Mouse (Mus musculus): Measurements from ENCODE around the gene Foxf2. TPM values are rescaled to one million over a fixed set of nuclear protein-coding genes. Genes with fewer than 3 reads are reported as not detected.

Gene Foxf2
- 10 to 100 TPM in 1 of 2 experiments, 1 to 10 TPM in 1; 8.2 to 10.2 TPM for total RNA-seq (2021)

GRCm38 (mm10) chr13:31625333-31626101, at the start of gene Foxf2:
Gene Foxf2 (plus strand): TSS chr13:31625816.
- intact Hi-C loops (cut with DNase I) = loop anchor here (10.0 kb wide), 1 partner anchor 179 kb away; the partner anchor contains the start of gene Foxc1
- DNase-seq (ENCODE audit: extremely low spot score in 1 of 2, low spot score in 2 of 2) = peak in 1 of 2 experiments; percentile 82

- intact Hi-C loops (cut with DNase I) = no loop called here
- no peak for DNase-seq (ENCODE audit: extremely low spot score in 1 of 2, low spot score in 2 of 2)
These were observed 48.9 kb upstream of the Foxf2 start for GRCm38 (mm10) chr13:31576696-31577095.

GRCm38 (mm10) chr13:31577576-31577975, 48.0 kb upstream of the Foxf2 start:
- peak in 1 of 2 experiments; percentile 59 for DNase-seq (ENCODE audit: extremely low spot score in 1 of 2, low spot score in 2 of 2)
- intact Hi-C loops (cut with DNase I) = no loop called here

GRCm38 (mm10) chr13:31578389-31578788, 47.2 kb upstream of the Foxf2 start:
- intact Hi-C loops (cut with DNase I) = no loop called here
- DNase-seq (ENCODE audit: extremely low spot score in 1 of 2, low spot score in 2 of 2) = no peak

GRCm38 (mm10) chr13:31579866-31580265, 45.8 kb upstream of the Foxf2 start:
- intact Hi-C loops (cut with DNase I) = no loop called here

GRCm38 (mm10) chr13:31587341-31587740, 38.3 kb upstream of the Foxf2 start:
- no peak for DNase-seq (ENCODE audit: extremely low spot score in 1 of 2, low spot score in 2 of 2)
- intact Hi-C loops (cut with DNase I) = no loop called here

More at GRCm38 (mm10) chr13:31579866-31580265, 45.8 kb upstream of the Foxf2 start:
- no peak for DNase-seq (ENCODE audit: extremely low spot score in 1 of 2, low spot score in 2 of 2)

- DNase-seq (ENCODE audit: extremely low spot score in 1 of 2, low spot score in 2 of 2) = no peak
- intact Hi-C loops (cut with DNase I) = no loop called here
These were observed 26.0 kb upstream of the Foxf2 start for GRCm38 (mm10) chr13:31599576-31599975.

- DNase-seq (ENCODE audit: extremely low spot score in 1 of 2, low spot score in 2 of 2) = no peak
- intact Hi-C loops (cut with DNase I) = no loop called here
These were observed 21.7 kb upstream of the Foxf2 start for GRCm38 (mm10) chr13:31603964-31604363.

GRCm38 (mm10) chr13:31614724-31615465, 10.7 kb upstream of the Foxf2 start:
- DNase-seq (ENCODE audit: extremely low spot score in 1 of 2, low spot score in 2 of 2) = no peak
- intact Hi-C loops (cut with DNase I) = loop anchor here (5.0 kb wide), 4 partner anchors 58 to 1048 kb away; partner anchors contain the start of genes A530084C06Rik and Foxq1

- no peak for DNase-seq (ENCODE audit: extremely low spot score in 1 of 2, low spot score in 2 of 2)
- intact Hi-C loops (cut with DNase I) = loop anchor here (5.0 kb wide), 4 partner anchors 58 to 1048 kb away; partner anchors contain the start of genes A530084C06Rik and Foxq1
These were observed 10.0 kb upstream of the Foxf2 start for GRCm38 (mm10) chr13:31615561-31616165.

GRCm38 (mm10) chr13:31618001-31618400, 7.6 kb upstream of the Foxf2 start:
- DNase-seq (ENCODE audit: extremely low spot score in 1 of 2, low spot score in 2 of 2) = no peak
- intact Hi-C loops (cut with DNase I) = loop anchor here (1.0 to 5.0 kb wide), 5 partner anchors 61 to 1051 kb away; partner anchors contain the start of genes A530084C06Rik and Foxq1

GRCm38 (mm10) chr13:31618416-31618815, 7.2 kb upstream of the Foxf2 start:
- peak; percentile 27 to 89 for DNase-seq (ENCODE audit: extremely low spot score in 1 of 2, low spot score in 2 of 2)

GRCm38 (mm10) chr13:31618919-31619655, 6.5 kb upstream of the Foxf2 start:
- DNase-seq (ENCODE audit: extremely low spot score in 1 of 2, low spot score in 2 of 2) = no peak
- intact Hi-C loops (cut with DNase I) = loop anchor here (1.0 to 5.0 kb wide), 5 partner anchors 62 to 1052 kb away; partner anchors contain the start of genes A530084C06Rik and Foxq1

More at GRCm38 (mm10) chr13:31618416-31618815, 7.2 kb upstream of the Foxf2 start:
- intact Hi-C loops (cut with DNase I) = loop anchor here (1.0 to 5.0 kb wide), 5 partner anchors 61 to 1051 kb away; partner anchors contain the start of genes A530084C06Rik and Foxq1

GRCm38 (mm10) chr13:31619826-31620498, 5.7 kb upstream of the Foxf2 start:
- intact Hi-C loops (cut with DNase I) = loop anchor here (5.0 to 10.0 kb wide), 5 partner anchors 63 to 1053 kb away; partner anchors contain the start of genes A530084C06Rik, Foxc1 and Foxq1
- peak in 1 of 2 experiments; percentile 76 for DNase-seq (ENCODE audit: extremely low spot score in 1 of 2, low spot score in 2 of 2)

- intact Hi-C loops (cut with DNase I) = loop anchor here (10.0 kb wide), 1 partner anchor 184 kb away; the partner anchor contains the start of gene Foxc1
- DNase-seq (ENCODE audit: extremely low spot score in 1 of 2, low spot score in 2 of 2) = no peak
These were observed 5.1 kb upstream of the Foxf2 start for GRCm38 (mm10) chr13:31620499-31620847.

GRCm38 (mm10) chr13:31620937-31621336, 4.7 kb upstream of the Foxf2 start:
- intact Hi-C loops (cut with DNase I) = loop anchor here (10.0 kb wide), 1 partner anchor 184 kb away; the partner anchor contains the start of gene Foxc1
- no peak for DNase-seq (ENCODE audit: extremely low spot score in 1 of 2, low spot score in 2 of 2)

- DNase-seq (ENCODE audit: extremely low spot score in 1 of 2, low spot score in 2 of 2) = no peak
- intact Hi-C loops (cut with DNase I) = loop anchor here (10.0 kb wide), 1 partner anchor 183 kb away; the partner anchor contains the start of gene Foxc1
These were observed 3.9 kb upstream of the Foxf2 start for GRCm38 (mm10) chr13:31621741-31622140.

Data from left cerebral cortex, postnatal 10 days (tissue).